Mouse (Mus musculus): ENCODE data around the gene Slc35g2. TPM values are rescaled to one million over a fixed set of nuclear protein-coding genes. Genes with fewer than 3 reads are reported as not detected.

Slc35g2 gene
- total and polyA plus RNA-seq, 3 experiments = not detected

- no peaks in the 10 kb centered on the region for H3K4me1 ChIP-seq (ENCODE audit: control insufficient read depth in 1 of 2, insufficient read depth in 2 of 2)
- no peak for DNase-seq (ENCODE audit: extremely low read depth)
- no peak overlapping the region for H3K4me3 ChIP-seq (replicated peaks in 1 of 3; ENCODE audit: low read depth in 2 of 3, low read length in 2 of 3, poor library complexity in 1 of 3)
- TF ChIP-seq ETS1 (conservative IDR thresholded peaks at IDR 0.05; ENCODE audit: low read depth, low read length) = 0 out of 2 replicates have a peak, but pooled peaks have one; percentile 40
- TF ChIP-seq GABPA (IDR thresholded peaks at IDR 0.05; ENCODE audit: insufficient replicate concordance, low read depth, low read length) = no peak
- H3K27ac ChIP-seq (ENCODE audit: insufficient read depth, low read depth) = no peak overlapping the region
- no peaks in the 10 kb centered on the region for H3K27me3 ChIP-seq (replicated peaks)
- in situ Hi-C loops (cut with MboI; ENCODE audit: low pct_ligation_motif_present, low pct_unique_long_range_greater_than_20kb, low sequenced_read_pairs) (no loop called here), dilution Hi-C loops (cut with MboI; ENCODE audit: extremely low pct_ligation_motif_present, extremely low pct_unique_long_range_greater_than_20kb, low sequenced_read_pairs) (no loop called here)
- H3K9ac ChIP-seq (ENCODE audit: insufficient read depth, low read depth) = no peak overlapping the region
- no peaks in the 10 kb centered on the region for H3K36me3 ChIP-seq (replicated peaks in 1 of 2; ENCODE audit: control insufficient read depth in 1 of 2, insufficient read depth in 1 of 2, low read length in 1 of 2)
- no peaks in the 10 kb centered on the region for H3K9me3 ChIP-seq (replicated peaks; ENCODE audit: low read length)
- H3K4me2 ChIP-seq (ENCODE audit: insufficient read depth, low read depth, poor library complexity, severe bottlenecking) = no peak overlapping the region
- no peaks in the 10 kb centered on the region for H3K79me2 ChIP-seq (replicated peaks; ENCODE audit: control insufficient read depth, extremely low read depth, insufficient read depth, poor library complexity, severe bottlenecking)
Observed at GRCm38 (mm10) chr9:100613501-100614071, 42.7 kb upstream of the Slc35g2 start.

- no peak overlapping the region for H3K4me3 ChIP-seq (replicated peaks in 1 of 3; ENCODE audit: low read depth in 2 of 3, low read length in 2 of 3, poor library complexity in 1 of 3)
- H3K9me3 ChIP-seq (replicated peaks; ENCODE audit: low read length) = no peaks in the 10 kb centered on the region
- TF ChIP-seq E2F4 (IDR thresholded peaks at IDR 0.05; ENCODE audit: insufficient replicate concordance, low read depth, low read length) (no peak), ZC3H11A (IDR thresholded peaks at IDR 0.05; ENCODE audit: low read depth, low read length) (no peak), CHD1 (IDR thresholded peaks at IDR 0.05; ENCODE audit: low read depth, low read length) (no peak), ZMIZ1 (IDR thresholded peaks at IDR 0.05; ENCODE audit: low read depth, low read length) (no peak), NRF1 (IDR thresholded peaks at IDR 0.05; ENCODE audit: low read depth, low read length) (no peak), USF1 (IDR thresholded peaks at IDR 0.05; ENCODE audit: low read depth, low read length) (no peak), MAFK (IDR thresholded peaks at IDR 0.05; ENCODE audit: insufficient replicate concordance, low read length) (no peak; the same call in 1 of the 2 replicates), MAX (IDR thresholded peaks at IDR 0.05; ENCODE audit: low read length) (no peak), ELF1 (IDR thresholded peaks at IDR 0.05; ENCODE audit: low read depth, low read length) (no peak), CTCF (conservative IDR thresholded peaks at IDR 0.05 in 1 of 2, IDR thresholded peaks at IDR 0.05 in 1 of 2; ENCODE audit: low read depth in 2 of 2, low read length in 2 of 2) (no peak), UBTF (IDR thresholded peaks at IDR 0.05; ENCODE audit: low read depth, low read length) (no peak), PAX5 (IDR thresholded peaks at IDR 0.05; ENCODE audit: low read length) (no peak), MEF2A (IDR thresholded peaks at IDR 0.05; ENCODE audit: borderline replicate concordance, low read depth, low read length) (no peak), JUND (conservative IDR thresholded peaks at IDR 0.05; ENCODE audit: low read depth, low read length) (no peak), IRF4 (IDR thresholded peaks at IDR 0.05; ENCODE audit: low read depth, low read length) (no peak), POLR2A (IDR thresholded peaks at IDR 0.05; ENCODE audit: low read depth, low read length) (no peak)
- H3K4me2 ChIP-seq (ENCODE audit: insufficient read depth, low read depth, poor library complexity, severe bottlenecking) = peak overlapping the region; percentile 18; the same call in 1 of the 2 replicates
- no peaks in the 10 kb centered on the region for H3K27me3 ChIP-seq (replicated peaks)
- no peaks in the 10 kb centered on the region for H3K79me2 ChIP-seq (replicated peaks; ENCODE audit: control insufficient read depth, extremely low read depth, insufficient read depth, poor library complexity, severe bottlenecking)
- H3K27ac ChIP-seq (ENCODE audit: insufficient read depth, low read depth) = no peak overlapping the region
- H3K9ac ChIP-seq (ENCODE audit: insufficient read depth, low read depth) = no peak overlapping the region
- in situ Hi-C loops (cut with MboI; ENCODE audit: low pct_ligation_motif_present, low pct_unique_long_range_greater_than_20kb, low sequenced_read_pairs) (no loop called here), dilution Hi-C loops (cut with MboI; ENCODE audit: extremely low pct_ligation_motif_present, extremely low pct_unique_long_range_greater_than_20kb, low sequenced_read_pairs) (no loop called here)
- peak; percentile 18 for DNase-seq (ENCODE audit: extremely low read depth)
- H3K36me3 ChIP-seq (replicated peaks in 1 of 2; ENCODE audit: control insufficient read depth in 1 of 2, insufficient read depth in 1 of 2, low read length in 1 of 2) = no peaks in the 10 kb centered on the region
- peaks cover 0 to 7% of the 10 kb centered on the region in 2 experiments; a peak in 2 of 4 replicates for H3K4me1 ChIP-seq (ENCODE audit: control insufficient read depth in 1 of 2, insufficient read depth in 2 of 2)
Observed at GRCm38 (mm10) chr9:100605985-100606554, 35.2 kb upstream of the Slc35g2 start.
